Mouse (Mus musculus) spleen, postnatal 36 days (tissue): ENCODE results near the gene Plcb4.
"Not testable (repeated sequence)": the region's sequence is repeated elsewhere in the genome, so short reads cannot be mapped to it uniquely, and the experiment has no call there.

ENCODE experiments used
- DNase-seq, 2 experiments: peaks; one replicate each; pipeline ENCODE4 v3.0.0; 2022; ENCODE audit warnings: low spot score in 2 of 2, mixed read lengths in 1 of 2

Plcb4 gene

DNA sequence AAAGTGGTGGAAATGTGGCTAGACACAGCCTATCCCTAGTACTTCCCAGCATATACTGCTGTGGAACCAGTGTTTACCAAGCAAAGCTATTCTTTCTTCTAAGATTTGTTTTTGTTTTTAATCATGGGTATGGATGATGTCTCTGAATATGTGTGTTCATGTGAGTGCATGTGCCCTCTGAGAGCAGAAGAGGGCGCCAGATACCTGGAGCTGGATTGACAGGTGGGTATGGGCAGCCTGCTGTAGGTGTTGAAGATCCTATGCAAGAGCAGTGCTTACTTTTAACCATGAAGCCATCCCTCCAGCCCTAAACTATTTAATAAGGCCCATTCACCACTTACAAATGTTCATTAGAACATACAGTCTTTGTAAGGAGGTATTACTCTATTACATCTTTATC is 231.3 kb downstream of the Plcb4 start:
- no peak for DNase-seq

DNA sequence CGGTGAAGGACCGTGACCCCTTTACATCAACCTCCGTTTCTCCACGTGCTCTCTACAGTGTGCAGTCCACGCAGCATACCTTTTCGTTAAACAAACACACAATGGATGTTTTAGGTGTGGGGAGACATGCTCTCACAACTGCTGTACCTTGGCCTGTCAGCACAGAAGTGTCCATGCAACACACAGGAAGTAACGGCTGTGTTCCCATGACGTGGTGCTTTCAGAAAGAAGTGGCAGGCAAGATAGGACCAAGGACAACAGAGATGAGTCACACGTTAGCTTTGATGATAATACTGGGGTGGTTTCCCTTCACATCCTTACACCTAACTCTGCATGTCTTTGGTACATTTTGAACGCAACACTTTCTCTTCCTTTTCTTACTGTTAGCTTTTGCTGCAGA is 232.3 kb downstream of the Plcb4 start:
- DNase-seq = no peak

- no peak for DNase-seq
These were observed 232.9 kb downstream of the Plcb4 start for GRCm38 (mm10) chr2:135891686-135892085.

GRCm38 (mm10) chr2:135894582-135894981 is 235.8 kb downstream of the Plcb4 start:
- DNase-seq = no peak

DNA sequence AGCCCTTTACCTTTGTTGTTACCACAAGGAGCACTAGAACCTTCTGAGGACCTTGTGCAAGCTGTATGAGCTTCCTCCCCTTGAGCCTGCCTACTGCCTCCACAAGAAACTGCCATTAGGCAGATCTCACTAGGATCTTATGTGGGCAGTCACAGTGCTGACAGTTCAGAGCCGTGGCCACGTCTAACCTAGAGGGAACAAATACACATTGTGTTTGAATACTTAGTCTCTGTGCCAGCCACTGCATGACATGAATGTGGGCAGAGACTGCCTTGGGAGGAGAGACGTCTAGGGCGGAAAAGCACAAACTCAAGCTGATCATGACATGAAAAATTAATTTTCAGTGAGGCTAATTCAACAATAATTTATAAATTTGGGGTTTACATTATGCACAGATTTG is 239.2 kb downstream of the Plcb4 start:
- DNase-seq = no peak

DNA sequence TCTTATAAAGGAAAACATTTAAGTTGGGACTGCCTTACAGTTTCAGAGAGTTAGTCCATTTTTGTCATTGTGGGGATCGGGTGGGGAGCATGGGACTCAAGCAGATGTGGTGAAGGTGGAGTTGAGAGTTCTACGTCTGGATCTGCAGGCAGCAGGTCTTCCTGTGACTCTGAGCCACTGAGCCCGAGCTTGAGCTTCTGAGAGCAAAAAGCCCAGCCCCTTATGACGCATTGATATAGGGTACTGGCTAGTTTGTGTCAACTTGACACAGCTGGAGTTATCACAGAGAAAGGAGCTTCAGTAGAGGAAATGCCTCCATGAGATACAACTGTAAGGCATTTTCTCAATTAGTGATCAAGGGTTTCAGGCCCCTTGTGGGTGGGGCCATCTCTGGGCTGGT is 241.1 kb downstream of the Plcb4 start:
- DNase-seq = not testable (repeated sequence)

DNA sequence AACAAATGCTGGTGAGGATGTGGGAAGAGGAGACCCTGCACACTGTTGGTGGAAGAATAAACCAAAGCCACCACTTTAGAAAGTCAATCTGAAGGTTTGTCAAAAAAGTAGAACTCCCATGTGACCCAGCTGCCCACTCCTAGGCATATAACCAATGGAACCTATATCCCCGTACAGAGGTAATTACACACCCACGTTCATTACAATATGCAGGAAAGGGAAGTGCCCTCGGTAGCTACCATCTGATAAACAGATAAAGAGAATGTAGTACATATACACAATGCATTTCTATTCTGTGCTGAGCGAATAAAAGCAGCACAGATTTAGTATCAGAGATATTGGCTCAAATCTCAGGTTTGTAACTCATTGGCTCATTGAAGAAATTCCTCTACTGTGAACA is 242.2 kb downstream of the Plcb4 start:
- DNase-seq = no peak

- DNase-seq = no peak
These were observed 245.5 kb downstream of the Plcb4 start for GRCm38 (mm10) chr2:135904262-135904661.

DNA sequence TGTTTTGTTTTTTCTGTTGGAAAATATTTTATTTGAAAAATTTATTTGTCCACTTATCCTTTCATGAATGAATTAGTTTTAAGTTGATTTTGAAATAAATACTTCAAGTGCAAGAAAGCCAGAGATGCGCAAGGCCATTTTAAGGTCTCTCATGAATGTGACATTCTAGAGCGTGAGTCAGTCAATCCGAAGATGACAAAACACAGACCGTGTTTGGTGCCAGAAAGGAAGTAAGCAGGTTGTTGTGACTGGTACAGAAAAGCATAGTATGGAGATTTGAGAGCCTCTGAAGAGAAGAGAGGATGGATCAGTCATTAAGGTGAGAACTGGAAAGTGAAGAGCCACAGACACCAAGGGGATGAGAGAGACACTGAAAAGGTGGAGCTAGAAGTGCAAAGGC is 246.0 kb downstream of the Plcb4 start:
- no peak for DNase-seq

GRCm38 (mm10) chr2:135914343-135915261 is 255.8 kb downstream of the Plcb4 start:
- DNase-seq = no peak

GRCm38 (mm10) chr2:135915928-135916327 is 257.1 kb downstream of the Plcb4 start:
- DNase-seq = no peak

- DNase-seq = no peak
These were observed 258.2 kb downstream of the Plcb4 start for GRCm38 (mm10) chr2:135917000-135917399.

GRCm38 (mm10) chr2:135918116-135918515 is 259.3 kb downstream of the Plcb4 start:
- DNase-seq = no peak

- no peak for DNase-seq
These were observed 260.8 kb downstream of the Plcb4 start for GRCm38 (mm10) chr2:135919641-135920040.

- DNase-seq = peak in 1 of 2 experiments; percentile 6
These were observed 268.0 kb downstream of the Plcb4 start for GRCm38 (mm10) chr2:135926660-135927343.

- DNase-seq = no peak
These were observed 270.4 kb downstream of the Plcb4 start for GRCm38 (mm10) chr2:135929021-135929720.

DNA sequence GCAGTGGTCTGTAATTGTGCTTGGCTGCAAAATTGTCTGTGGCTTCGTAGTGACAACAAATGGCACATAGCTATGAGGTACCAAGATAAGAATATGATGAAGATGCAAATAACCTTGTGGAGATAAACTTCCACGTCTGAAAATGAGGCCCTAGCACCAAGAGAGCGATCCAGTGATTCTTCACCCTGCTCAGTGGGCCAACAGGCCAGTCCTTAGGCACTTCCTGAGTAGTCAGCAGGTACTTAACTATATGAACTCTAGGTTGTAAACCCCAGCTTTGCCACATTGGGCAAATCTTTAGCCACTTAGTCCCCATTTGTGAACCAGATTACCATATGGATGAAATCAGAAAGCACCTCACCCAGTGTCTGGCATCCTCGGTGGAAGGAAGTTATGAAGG is 271.9 kb downstream of the Plcb4 start:
- no peak for DNase-seq

- DNase-seq = no peak
These were observed 273.8 kb downstream of the Plcb4 start for GRCm38 (mm10) chr2:135932569-135932968.

- DNase-seq = no peak
These were observed 277.6 kb downstream of the Plcb4 start for GRCm38 (mm10) chr2:135936376-135936775.

GRCm38 (mm10) chr2:135937646-135938045 is 278.8 kb downstream of the Plcb4 start:
- DNase-seq = no peak

GRCm38 (mm10) chr2:135939933-135940332 is 281.1 kb downstream of the Plcb4 start:
- no peak for DNase-seq

- DNase-seq = no peak
These were observed 289.0 kb downstream of the Plcb4 start for GRCm38 (mm10) chr2:135947839-135948238.
